Mouse (Mus musculus) adrenal gland, postnatal 14 days (tissue): Measurements from ENCODE around the gene Hao1. TPM values are rescaled to one million over a fixed set of nuclear protein-coding genes. Genes with fewer than 3 reads are reported as not detected.

Source experiments
- DNase-seq: peaks from one replicate; pipeline ENCODE4 v3.0.0; 2021; ENCODE audit warnings: mixed read lengths
- long read RNA-seq, 2 experiments: library from polyadenylated mRNA; stranded (forward); transcript quantifications; one replicate each; pipeline ENCODE4 v2.0.0; 2021
- total RNA-seq: library from RNA; stranded (reverse); gene quantifications from 2 replicates; pipeline ENCODE4 v1.2.3, GENCODE M21; 2021

Gene Hao1
- 1.5 and 22.1 TPM in 2 replicates for total RNA-seq
- long read RNA-seq, experiment 1, result 0 reads
- long read RNA-seq, experiment 2, transcript Hao1-201 (8 exons, 2,045 nt), result major isoform, 35 of 41 reads
- long read RNA-seq, experiment 2, partial matches to known transcripts, result 1 of 41 reads
- long read RNA-seq, experiment 2, other reads (novel, unspliced or antisense), result 5 of 41 reads

- no peak for DNase-seq
Observed at GRCm38 (mm10) chr2:134554221-134554727, at the start of gene Hao1. Gene Hao1 (minus strand): TSS chr2:134554368.

GRCm38 (mm10) chr2:134591081-134591694, 37.0 kb upstream of the Hao1 start:
- no peak for DNase-seq

- DNase-seq, result no peak
Observed at GRCm38 (mm10) chr2:134585243-134585642, 31.1 kb upstream of the Hao1 start.

- no peak for DNase-seq
Observed at GRCm38 (mm10) chr2:134559422-134559821, 5.3 kb upstream of the Hao1 start.

- no peak for DNase-seq
Observed at GRCm38 (mm10) chr2:134552358-134552757, 1.8 kb downstream of the Hao1 start.

- peak; percentile 70 for DNase-seq
Observed at GRCm38 (mm10) chr2:134549770-134550169, 4.4 kb downstream of the Hao1 start.

- DNase-seq, result no peak
Observed at GRCm38 (mm10) chr2:134545116-134545515, 9.1 kb downstream of the Hao1 start.

- DNase-seq, result no peak
Observed at GRCm38 (mm10) chr2:134544321-134545065, 9.7 kb downstream of the Hao1 start.

GRCm38 (mm10) chr2:134543501-134543900, 10.7 kb downstream of the Hao1 start:
- DNase-seq, result no peak

- no peak for DNase-seq
Observed at GRCm38 (mm10) chr2:134541019-134541418, 13.1 kb downstream of the Hao1 start.

GRCm38 (mm10) chr2:134538451-134538850, 15.7 kb downstream of the Hao1 start:
- DNase-seq, result no peak

GRCm38 (mm10) chr2:134528122-134528810, 25.9 kb downstream of the Hao1 start:
- no peak for DNase-seq

GRCm38 (mm10) chr2:134527419-134528114, 26.6 kb downstream of the Hao1 start:
- peak; percentile 53 for DNase-seq

- no peak for DNase-seq
Observed at GRCm38 (mm10) chr2:134518042-134518441, 36.1 kb downstream of the Hao1 start.

- no peak for DNase-seq
Observed at GRCm38 (mm10) chr2:134499777-134500176, 54.4 kb downstream of the Hao1 start.

- no peak for DNase-seq
Observed at GRCm38 (mm10) chr2:134498450-134498849, 55.7 kb downstream of the Hao1 start.

GRCm38 (mm10) chr2:134488671-134489070, 65.5 kb downstream of the Hao1 start:
- DNase-seq, result no peak

- no peak for DNase-seq
Observed at GRCm38 (mm10) chr2:134486055-134486834, 67.9 kb downstream of the Hao1 start.

- DNase-seq, result no peak
Observed at GRCm38 (mm10) chr2:134482683-134483082, 71.5 kb downstream of the Hao1 start.

- DNase-seq, result peak; percentile 77
Observed at GRCm38 (mm10) chr2:134481759-134482158, 72.4 kb downstream of the Hao1 start.

- DNase-seq, result no peak
Observed at GRCm38 (mm10) chr2:134481174-134481573, 73.0 kb downstream of the Hao1 start.
